Mouse (Mus musculus): ENCODE measurements at regions not wholly inside any gene's neighbourhood (a gene's known extent, or its start where the extent isn't known, plus 50 kb on each side); places are given as distances from the start of the nearest gene placed in this dataset.
A peak's percentile ranks its signal among the peaks of the same experiment; 100 is the strongest.

- TF ChIP-seq CEBPB (IDR thresholded peaks at IDR 0.05; ENCODE audit: low read depth) (no peak), MYOD1 (IDR thresholded peaks at IDR 0.05; ENCODE audit: control insufficient read depth, insufficient read length, low read depth) (no peak), FOSL1 (IDR thresholded peaks at IDR 0.05; ENCODE audit: insufficient read depth, low read length, poor library complexity, severe bottlenecking) (no peak), CTCF (IDR thresholded peaks at IDR 0.05; ENCODE audit: control insufficient read depth, insufficient read depth, insufficient read length) (no peak), USF1 (IDR thresholded peaks at IDR 0.05; ENCODE audit: low read depth) (no peak), MAX (IDR thresholded peaks at IDR 0.05) (no peak), MYOG (IDR thresholded peaks at IDR 0.05; ENCODE audit: control insufficient read depth, extremely low read depth, insufficient read length) (no peak)
- H3K27me3 ChIP-seq (ENCODE audit: control insufficient read depth, insufficient read depth, insufficient read length): no peaks in the 10 kb centered on the region
- no peaks in the 10 kb centered on the region for H3K79me2 ChIP-seq (ENCODE audit: control insufficient read depth, insufficient read depth)
- no peak overlapping the region for H3ac ChIP-seq (ENCODE audit: control insufficient read depth, insufficient read length, low read depth)
- H3K36me3 ChIP-seq (ENCODE audit: control insufficient read depth, insufficient read depth): no peaks in the 10 kb centered on the region
- H3K79me3 ChIP-seq (ENCODE audit: low read depth): no peaks in the 10 kb centered on the region
- no peak overlapping the region for H3K4me3 ChIP-seq (ENCODE audit: insufficient read depth, poor library complexity, severe bottlenecking)
Measured at GRCm38 (mm10) chr5:149856101-149856500, 162.4 kb upstream of the Rxfp2 start.

GRCm38 (mm10) chr5:149857019-149857418 lies 161.5 kb upstream of the Rxfp2 start:
- H3K36me3 ChIP-seq (ENCODE audit: control insufficient read depth, insufficient read depth): no peaks in the 10 kb centered on the region
- H3K79me3 ChIP-seq (ENCODE audit: low read depth): no peaks in the 10 kb centered on the region
- H3K4me3 ChIP-seq (ENCODE audit: insufficient read depth, poor library complexity, severe bottlenecking): no peak overlapping the region
- no peak overlapping the region for H3ac ChIP-seq (ENCODE audit: control insufficient read depth, insufficient read length, low read depth)
- H3K27me3 ChIP-seq (ENCODE audit: control insufficient read depth, insufficient read depth, insufficient read length): no peaks in the 10 kb centered on the region
- no peaks in the 10 kb centered on the region for H3K79me2 ChIP-seq (ENCODE audit: control insufficient read depth, insufficient read depth)
- TF ChIP-seq MAX (IDR thresholded peaks at IDR 0.05) (no peak), MYOD1 (IDR thresholded peaks at IDR 0.05; ENCODE audit: control insufficient read depth, insufficient read length, low read depth) (no peak), CEBPB (IDR thresholded peaks at IDR 0.05; ENCODE audit: low read depth) (no peak), MYOG (IDR thresholded peaks at IDR 0.05; ENCODE audit: control insufficient read depth, extremely low read depth, insufficient read length) (no peak), FOSL1 (IDR thresholded peaks at IDR 0.05; ENCODE audit: insufficient read depth, low read length, poor library complexity, severe bottlenecking) (no peak), CTCF (IDR thresholded peaks at IDR 0.05; ENCODE audit: control insufficient read depth, insufficient read depth, insufficient read length) (no peak), USF1 (IDR thresholded peaks at IDR 0.05; ENCODE audit: low read depth) (no peak)

DNA sequence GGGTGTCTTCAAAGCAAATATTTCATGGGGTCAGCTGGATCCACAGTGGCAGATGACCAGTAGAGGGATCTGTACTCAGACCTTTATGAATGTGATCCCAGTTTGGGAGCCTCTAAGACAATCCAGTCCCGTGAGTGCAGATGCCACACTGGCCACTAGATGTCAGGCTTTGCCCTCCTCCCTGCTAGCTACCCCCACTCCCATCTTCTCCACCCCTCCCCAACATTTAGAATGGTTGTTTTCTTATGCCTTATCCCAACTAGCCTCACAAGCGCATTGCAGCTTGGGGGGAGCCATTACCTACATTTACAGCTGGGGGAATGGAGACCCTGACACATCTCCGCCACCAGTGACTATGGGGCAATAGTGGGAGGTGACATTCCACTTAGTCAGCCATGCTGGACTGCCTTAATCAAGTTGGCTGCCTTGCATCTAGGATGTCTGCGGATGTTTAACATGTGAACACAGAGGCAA lies 156.9 kb upstream of the Rxfp2 start:
- no peaks in the 10 kb centered on the region for H3K79me2 ChIP-seq (ENCODE audit: control insufficient read depth, insufficient read depth)
- H3K79me3 ChIP-seq (ENCODE audit: low read depth): no peaks in the 10 kb centered on the region
- H3K27me3 ChIP-seq (ENCODE audit: control insufficient read depth, insufficient read depth, insufficient read length): no peaks in the 10 kb centered on the region
- no peaks in the 10 kb centered on the region for H3K36me3 ChIP-seq (ENCODE audit: control insufficient read depth, insufficient read depth)
- TF ChIP-seq MYOG (IDR thresholded peaks at IDR 0.05; ENCODE audit: control insufficient read depth, extremely low read depth, insufficient read length) (no peak), CEBPB (IDR thresholded peaks at IDR 0.05; ENCODE audit: low read depth) (no peak), CTCF (IDR thresholded peaks at IDR 0.05; ENCODE audit: control insufficient read depth, insufficient read depth, insufficient read length) (peak; percentile 13)
- H3K4me3 ChIP-seq (ENCODE audit: insufficient read depth, poor library complexity, severe bottlenecking): no peak overlapping the region
- H3ac ChIP-seq (ENCODE audit: control insufficient read depth, insufficient read length, low read depth): no peak overlapping the region

DNA sequence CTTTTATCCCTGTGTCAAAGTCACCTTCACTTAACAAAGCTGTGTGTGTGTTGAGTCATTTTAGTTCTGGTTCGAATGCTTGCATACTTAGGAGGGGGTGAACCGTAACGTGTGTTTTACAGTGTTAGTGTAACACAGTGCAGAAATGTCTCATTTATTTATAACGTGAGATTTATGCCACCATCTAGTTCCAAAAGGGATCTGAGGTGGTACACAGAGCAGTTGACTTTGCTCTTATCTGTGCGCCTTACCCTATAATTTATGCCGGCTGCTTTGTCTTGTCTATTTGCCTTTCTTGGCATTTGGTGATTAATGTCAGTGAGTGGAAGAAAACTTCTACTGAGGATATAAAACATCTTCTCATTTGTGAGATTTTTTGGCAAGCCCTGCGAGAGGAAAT lies 150.5 kb upstream of the Rxfp2 start:
- Histone ChIP-seq H3K27me3 (ENCODE audit: control insufficient read depth, insufficient read depth, insufficient read length) (no peaks in the 10 kb centered on the region), H3K4me3 (ENCODE audit: insufficient read depth, poor library complexity, severe bottlenecking) (no peak overlapping the region), H3K36me3 (ENCODE audit: control insufficient read depth, insufficient read depth) (no peaks in the 10 kb centered on the region), H3K79me2 (ENCODE audit: control insufficient read depth, insufficient read depth) (no peaks in the 10 kb centered on the region), H3ac (ENCODE audit: control insufficient read depth, insufficient read length, low read depth) (no peak overlapping the region), H3K79me3 (ENCODE audit: low read depth) (no peaks in the 10 kb centered on the region)
- TF ChIP-seq MAX (IDR thresholded peaks at IDR 0.05) (no peak), USF1 (IDR thresholded peaks at IDR 0.05; ENCODE audit: low read depth) (no peak), FOSL1 (IDR thresholded peaks at IDR 0.05; ENCODE audit: insufficient read depth, low read length, poor library complexity, severe bottlenecking) (no peak), MYOG (IDR thresholded peaks at IDR 0.05; ENCODE audit: control insufficient read depth, extremely low read depth, insufficient read length) (no peak), MYOD1 (IDR thresholded peaks at IDR 0.05; ENCODE audit: control insufficient read depth, insufficient read length, low read depth) (no peak), CTCF (IDR thresholded peaks at IDR 0.05; ENCODE audit: control insufficient read depth, insufficient read depth, insufficient read length) (no peak), CEBPB (IDR thresholded peaks at IDR 0.05; ENCODE audit: low read depth) (no peak)

GRCm38 (mm10) chr5:149869441-149869840 lies 149.0 kb upstream of the Rxfp2 start:
- Histone ChIP-seq H3K4me3 (ENCODE audit: insufficient read depth, poor library complexity, severe bottlenecking) (no peak overlapping the region), H3K79me3 (ENCODE audit: low read depth) (no peaks in the 10 kb centered on the region), H3K79me2 (ENCODE audit: control insufficient read depth, insufficient read depth) (no peaks in the 10 kb centered on the region), H3K27me3 (ENCODE audit: control insufficient read depth, insufficient read depth, insufficient read length) (no peaks in the 10 kb centered on the region), H3ac (ENCODE audit: control insufficient read depth, insufficient read length, low read depth) (no peak overlapping the region), H3K36me3 (ENCODE audit: control insufficient read depth, insufficient read depth) (no peaks in the 10 kb centered on the region)
- TF ChIP-seq USF1 (IDR thresholded peaks at IDR 0.05; ENCODE audit: low read depth) (no peak), CTCF (IDR thresholded peaks at IDR 0.05; ENCODE audit: control insufficient read depth, insufficient read depth, insufficient read length) (no peak), CEBPB (IDR thresholded peaks at IDR 0.05; ENCODE audit: low read depth) (no peak), MAX (IDR thresholded peaks at IDR 0.05) (no peak), MYOD1 (IDR thresholded peaks at IDR 0.05; ENCODE audit: control insufficient read depth, insufficient read length, low read depth) (no peak), MYOG (IDR thresholded peaks at IDR 0.05; ENCODE audit: control insufficient read depth, extremely low read depth, insufficient read length) (no peak), FOSL1 (IDR thresholded peaks at IDR 0.05; ENCODE audit: insufficient read depth, low read length, poor library complexity, severe bottlenecking) (no peak)

GRCm38 (mm10) chr5:149870596-149870995 lies 147.9 kb upstream of the Rxfp2 start:
- TF ChIP-seq USF1 (IDR thresholded peaks at IDR 0.05; ENCODE audit: low read depth) (no peak), MYOD1 (IDR thresholded peaks at IDR 0.05; ENCODE audit: control insufficient read depth, insufficient read length, low read depth) (no peak), MAX (IDR thresholded peaks at IDR 0.05) (no peak), FOSL1 (IDR thresholded peaks at IDR 0.05; ENCODE audit: insufficient read depth, low read length, poor library complexity, severe bottlenecking) (no peak), CTCF (IDR thresholded peaks at IDR 0.05; ENCODE audit: control insufficient read depth, insufficient read depth, insufficient read length) (no peak)
- H3K79me2 ChIP-seq (ENCODE audit: control insufficient read depth, insufficient read depth): no peaks in the 10 kb centered on the region
- H3K79me3 ChIP-seq (ENCODE audit: low read depth): no peaks in the 10 kb centered on the region
- H3ac ChIP-seq (ENCODE audit: control insufficient read depth, insufficient read length, low read depth): no peak overlapping the region
- H3K4me3 ChIP-seq (ENCODE audit: insufficient read depth, poor library complexity, severe bottlenecking): no peak overlapping the region
- H3K36me3 ChIP-seq (ENCODE audit: control insufficient read depth, insufficient read depth): no peaks in the 10 kb centered on the region
- H3K27me3 ChIP-seq (ENCODE audit: control insufficient read depth, insufficient read depth, insufficient read length): no peaks in the 10 kb centered on the region
